Mouse (Mus musculus) mouse trophoblast stem cell (cell line): ENCODE results near the gene Gng3.

Experiments
- in situ Hi-C, 2 experiments: fragments of 300-500 bp; cut with MseI, MboI; formaldehyde crosslinking; loops; 2 replicates in 1 of 2; 3 replicates in 1 of 2; pipeline ENCODE4 v1.15.1; 2025

The Gng3 gene

GRCm38 (mm10) chr19:8806810-8807209 is 32.2 kb downstream of the Gng3 start:
- in situ Hi-C loops, result no loop called here

DNA sequence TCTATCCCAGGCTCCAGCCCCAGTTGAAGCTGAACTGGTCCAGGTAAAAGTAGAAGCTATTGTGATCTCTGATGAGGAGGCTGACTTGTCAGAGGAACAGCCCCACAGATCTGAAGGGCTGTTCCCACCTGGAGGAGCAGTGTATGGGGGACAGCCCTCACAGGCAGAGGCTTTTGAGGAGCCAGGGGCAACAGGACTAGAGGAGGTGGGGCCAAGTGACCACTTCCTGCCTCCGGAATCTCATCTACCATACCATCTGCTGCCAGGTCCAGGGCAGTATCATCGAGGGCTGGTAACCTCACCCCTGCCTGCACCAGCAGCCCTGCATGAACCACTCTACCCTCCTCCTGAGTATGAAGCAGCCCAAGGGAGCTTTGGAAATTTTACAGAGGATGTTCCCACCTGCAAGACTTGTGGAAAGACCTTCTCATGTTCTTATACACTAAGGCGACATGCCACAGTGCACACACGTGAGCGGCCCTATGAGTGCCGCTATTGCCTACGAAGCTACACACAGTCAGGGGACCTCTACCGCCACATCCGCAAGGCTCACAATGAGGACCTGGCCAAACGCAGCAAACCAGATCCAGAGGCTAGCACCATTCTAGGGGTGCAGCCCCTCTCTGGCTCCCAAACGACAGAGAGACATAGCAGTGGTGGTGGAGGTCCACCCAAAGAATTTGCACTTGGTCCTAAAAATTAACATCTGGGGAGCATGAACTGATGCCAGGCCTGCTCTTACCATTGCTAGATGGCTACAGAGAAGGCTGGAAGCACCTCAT is 34.9 kb downstream of the Gng3 start:
- in situ Hi-C loops, result no loop called here

- in situ Hi-C loops, result no loop called here
Observed at GRCm38 (mm10) chr19:8803204-8803780, 35.7 kb downstream of the Gng3 start.

GRCm38 (mm10) chr19:8802130-8802821 is 36.7 kb downstream of the Gng3 start, which contains the start of gene Zbtb3:
Gene Zbtb3 (plus strand): TSS chr19:8802555.
- in situ Hi-C loops, result no loop called here

- in situ Hi-C loops, result no loop called here
Observed at GRCm38 (mm10) chr19:8798947-8799315, 40.1 kb downstream of the Gng3 start.

DNA sequence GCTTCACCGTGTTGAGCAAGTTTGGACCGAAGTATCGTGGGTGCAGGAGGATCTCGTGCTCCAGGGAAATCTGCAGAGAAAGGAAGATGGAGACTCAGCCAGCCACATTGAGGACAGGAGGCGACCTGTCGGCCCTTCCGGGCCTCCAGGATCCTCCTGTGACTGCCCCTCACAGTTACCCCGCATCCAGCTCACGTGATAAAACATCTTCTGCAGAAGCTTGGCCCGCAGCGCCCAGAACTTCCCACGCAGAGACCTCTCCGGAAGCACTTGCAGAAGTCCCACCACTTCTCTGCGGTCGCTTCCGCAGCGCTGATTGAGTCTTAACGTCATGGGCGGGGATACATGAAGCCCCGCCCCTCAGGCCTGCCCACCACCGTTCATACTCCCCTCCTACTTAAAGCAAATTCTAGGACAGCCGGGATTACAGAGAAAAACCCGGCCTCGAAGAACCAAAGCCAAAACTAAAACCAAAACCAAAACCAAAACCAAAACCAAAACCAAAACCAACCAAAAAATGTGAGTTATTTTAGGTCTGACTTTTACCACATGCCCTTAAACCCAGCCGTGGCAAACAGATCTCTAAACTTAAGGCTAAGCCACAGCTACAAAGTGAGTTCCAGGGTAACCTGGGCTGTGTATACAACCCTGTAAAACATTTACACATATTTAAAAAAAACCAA is 40.6 kb downstream of the Gng3 start, which contains the start of gene Polr2g:
Gene Polr2g (minus strand): TSS at position 314 of the 683 bp plus-strand sequence.
- in situ Hi-C loops, result no loop called here

DNA sequence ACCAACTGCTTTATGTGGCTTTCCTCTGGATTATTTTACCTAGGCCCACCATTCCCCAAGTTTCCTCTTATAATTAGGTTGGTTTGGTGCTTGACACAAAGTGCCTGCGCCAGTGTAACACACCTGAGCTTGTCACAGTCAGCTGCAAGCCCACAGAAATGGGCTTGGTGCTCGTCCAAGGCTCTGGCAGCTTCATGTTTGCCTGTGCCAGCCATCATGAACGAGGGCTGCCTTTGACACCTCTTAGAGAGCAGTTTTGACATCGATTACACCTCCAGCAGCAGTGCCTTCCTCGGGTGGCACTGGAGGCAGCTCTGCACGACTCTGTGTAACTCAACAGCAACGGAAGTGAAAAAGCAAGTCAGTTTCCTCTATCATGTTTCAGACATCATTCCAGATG is 48.8 kb downstream of the Gng3 start:
- in situ Hi-C loops, result no loop called here

GRCm38 (mm10) chr19:8789171-8789570 is 49.8 kb downstream of the Gng3 start:
- in situ Hi-C loops, result no loop called here

- in situ Hi-C loops, result no loop called here
Observed at GRCm38 (mm10) chr19:8788521-8788920, 50.5 kb downstream of the Gng3 start.
